Mouse (Mus musculus) adipocyte (in vitro differentiated cells): Measurements from ENCODE around the gene Sp6.

Experiments
- DNase-seq: peaks from one replicate; pipeline ENCODE4 v3.0.0-alpha.2; 2016; ENCODE audit warnings: low spot score

Gene Sp6

GRCm38 (mm10) chr11:96982355-96982754, 30.8 kb upstream of the Sp6 start:
- DNase-seq = peak; percentile 83

- no peak for DNase-seq
Observed at GRCm38 (mm10) chr11:96982859-96983258, 30.3 kb upstream of the Sp6 start, which contains the start of gene Sp2. Gene Sp2 (minus strand): TSS chr11:96982959.

GRCm38 (mm10) chr11:96984903-96985302, 28.3 kb upstream of the Sp6 start:
- no peak for DNase-seq

- no peak for DNase-seq
Observed at GRCm38 (mm10) chr11:96986463-96986862, 26.7 kb upstream of the Sp6 start.

GRCm38 (mm10) chr11:96987873-96988655, 25.1 kb upstream of the Sp6 start:
- peak; percentile 54 for DNase-seq

- no peak for DNase-seq
Observed at GRCm38 (mm10) chr11:96991501-96991900, 21.7 kb upstream of the Sp6 start.

- DNase-seq = no peak
Observed at GRCm38 (mm10) chr11:96992722-96993311, 20.4 kb upstream of the Sp6 start.

GRCm38 (mm10) chr11:96995031-96995430, 18.2 kb upstream of the Sp6 start:
- peak; percentile 76 for DNase-seq

GRCm38 (mm10) chr11:96995836-96996772, 17.1 kb upstream of the Sp6 start:
- no peak for DNase-seq

GRCm38 (mm10) chr11:96996773-96997379, 16.3 kb upstream of the Sp6 start:
- DNase-seq = no peak

- no peak for DNase-seq
Observed at GRCm38 (mm10) chr11:96997380-96997956, 15.7 kb upstream of the Sp6 start.

- DNase-seq = no peak
Observed at GRCm38 (mm10) chr11:97003170-97003569, 10.0 kb upstream of the Sp6 start.

GRCm38 (mm10) chr11:97007093-97007794, 6.0 kb upstream of the Sp6 start:
- no peak for DNase-seq

GRCm38 (mm10) chr11:97009198-97009790, 3.9 kb upstream of the Sp6 start:
- no peak for DNase-seq

GRCm38 (mm10) chr11:97017696-97018582, 4.7 kb downstream of the Sp6 start:
- DNase-seq = no peak

GRCm38 (mm10) chr11:97018583-97019344, 5.6 kb downstream of the Sp6 start:
- no peak for DNase-seq

- DNase-seq = no peak
Observed at GRCm38 (mm10) chr11:97019345-97019708, 6.1 kb downstream of the Sp6 start.

GRCm38 (mm10) chr11:97021121-97021765, 8.0 kb downstream of the Sp6 start:
- DNase-seq = no peak
